Mouse (Mus musculus) adrenal gland, adult 8-10 months (tissue): ENCODE results near the gene Yipf1. TPM values are rescaled to one million over a fixed set of nuclear protein-coding genes. Genes with fewer than 3 reads are reported as not detected.
A peak's percentile ranks its signal among the peaks of the same experiment; 100 is the strongest.
"Not testable (repeated sequence)": the region's sequence is repeated elsewhere in the genome, so short reads cannot be mapped to it uniquely, and the experiment has no call there.

ENCODE experiments used
- DNase-seq: peaks from one replicate; pipeline ENCODE4 v3.0.0; 2022
- total RNA-seq, 4 experiments: library from RNA; stranded (reverse); gene quantifications; 2 replicates each; pipeline ENCODE4 v1.2.4; 2022

Gene Yipf1
- total RNA-seq, 4 experiments from 2014 or later: 54.4 to 81.5 (median 68.7) TPM

DNA sequence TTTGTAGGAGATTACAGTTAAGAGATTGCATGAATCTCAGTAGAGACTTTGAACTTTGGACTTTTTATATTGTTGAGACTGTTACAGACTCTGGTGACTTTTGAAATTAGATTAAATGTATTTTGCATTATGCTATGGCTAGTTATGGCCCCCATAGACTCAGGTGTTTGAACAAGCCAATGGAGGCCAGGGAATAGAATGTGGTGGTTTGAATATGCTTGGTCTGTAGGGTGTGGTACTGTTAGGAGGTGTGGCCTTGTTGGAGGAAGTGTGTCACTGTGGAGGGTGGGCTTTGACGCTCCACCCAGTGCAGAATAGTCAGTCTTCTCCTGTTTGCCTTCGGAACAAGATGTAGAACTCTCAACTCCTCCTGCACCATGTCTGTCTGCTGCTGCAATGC, 8.9 kb downstream of the Yipf1 start:
- DNase-seq: no peak

- DNase-seq: no peak
Observed at GRCm38 (mm10) chr4:107328530-107328929, 14.4 kb downstream of the Yipf1 start.

- no peak for DNase-seq
Observed at GRCm38 (mm10) chr4:107333514-107333913, 19.4 kb downstream of the Yipf1 start.

GRCm38 (mm10) chr4:107336356-107336755, 22.2 kb downstream of the Yipf1 start:
- no peak for DNase-seq

GRCm38 (mm10) chr4:107337455-107337854, 23.3 kb downstream of the Yipf1 start:
- no peak for DNase-seq

DNA sequence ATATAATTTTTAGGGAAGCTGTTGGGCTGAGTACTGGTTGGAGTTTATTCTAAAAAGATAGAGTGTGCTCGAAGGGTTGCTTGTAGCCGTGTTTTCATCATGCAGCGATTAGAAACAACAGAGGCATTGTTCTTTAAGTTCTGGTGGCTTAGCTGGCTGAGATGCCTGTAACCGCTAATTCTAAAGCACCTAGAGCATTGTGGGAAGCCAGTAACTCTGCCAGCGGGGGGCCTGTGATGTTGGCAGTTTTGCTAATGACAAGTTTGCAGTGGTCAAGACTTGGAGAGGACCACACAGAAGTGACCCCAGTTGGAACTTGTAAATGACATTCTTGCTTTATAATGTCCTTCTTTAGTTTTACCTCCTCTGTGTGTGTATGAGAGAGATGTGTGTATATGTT, 27.2 kb downstream of the Yipf1 start:
- no peak for DNase-seq

- DNase-seq: no peak
Observed at GRCm38 (mm10) chr4:107344612-107345011, 30.4 kb downstream of the Yipf1 start.

- DNase-seq: peak; percentile 44
Observed at GRCm38 (mm10) chr4:107347221-107347620, 33.1 kb downstream of the Yipf1 start.

- no peak for DNase-seq
Observed at GRCm38 (mm10) chr4:107348529-107349310, 34.6 kb downstream of the Yipf1 start.

- DNase-seq: no peak
Observed at GRCm38 (mm10) chr4:107349311-107350008, 35.3 kb downstream of the Yipf1 start.

GRCm38 (mm10) chr4:107351368-107351767, 37.2 kb downstream of the Yipf1 start:
- DNase-seq: no peak

DNA sequence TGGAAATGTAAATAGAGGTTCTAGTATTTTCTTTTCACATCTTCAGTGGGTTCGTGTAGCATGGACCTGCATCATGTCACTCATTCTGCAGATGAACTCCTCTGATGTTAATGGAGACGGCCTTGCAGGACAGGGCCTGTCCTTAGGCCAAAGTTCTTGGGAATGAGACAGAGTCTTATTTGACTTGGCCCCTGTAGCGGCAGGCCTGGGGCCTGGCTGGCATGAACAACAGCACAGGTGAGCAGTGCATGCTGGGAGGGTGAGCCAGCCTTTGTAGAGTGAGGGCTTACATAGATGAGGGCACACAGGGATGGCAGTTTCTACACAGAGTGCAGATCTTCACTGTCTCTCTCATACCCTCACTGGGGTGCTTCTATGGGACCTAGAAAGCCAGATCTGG, 39.4 kb downstream of the Yipf1 start:
- DNase-seq: no peak

- no peak for DNase-seq
Observed at GRCm38 (mm10) chr4:107354126-107354525, 40.0 kb downstream of the Yipf1 start.

- DNase-seq: no peak
Observed at GRCm38 (mm10) chr4:107354543-107354942, 40.4 kb downstream of the Yipf1 start.

DNA sequence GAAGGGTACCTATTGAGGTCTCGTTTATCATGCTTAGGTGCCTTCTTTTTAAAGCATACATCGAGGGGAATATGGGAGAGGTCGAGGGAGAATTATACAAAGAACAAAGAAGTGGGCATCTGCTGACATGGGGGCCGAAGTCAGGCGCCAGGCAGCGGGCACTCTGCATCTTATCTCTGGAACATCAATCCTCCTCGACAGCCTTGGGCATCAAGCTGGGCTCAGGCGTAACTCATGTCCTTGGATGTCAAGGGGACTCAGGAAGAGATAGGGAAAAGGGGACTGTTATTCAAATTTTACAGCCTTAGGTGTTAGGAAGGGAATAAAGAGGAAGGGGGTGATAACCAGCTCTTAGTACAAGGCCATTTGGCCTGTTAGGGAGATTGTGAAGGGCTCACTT, 43.0 kb downstream of the Yipf1 start:
- not testable (repeated sequence) for DNase-seq

- no peak for DNase-seq
Observed at GRCm38 (mm10) chr4:107358460-107358859, 44.3 kb downstream of the Yipf1 start.

DNA sequence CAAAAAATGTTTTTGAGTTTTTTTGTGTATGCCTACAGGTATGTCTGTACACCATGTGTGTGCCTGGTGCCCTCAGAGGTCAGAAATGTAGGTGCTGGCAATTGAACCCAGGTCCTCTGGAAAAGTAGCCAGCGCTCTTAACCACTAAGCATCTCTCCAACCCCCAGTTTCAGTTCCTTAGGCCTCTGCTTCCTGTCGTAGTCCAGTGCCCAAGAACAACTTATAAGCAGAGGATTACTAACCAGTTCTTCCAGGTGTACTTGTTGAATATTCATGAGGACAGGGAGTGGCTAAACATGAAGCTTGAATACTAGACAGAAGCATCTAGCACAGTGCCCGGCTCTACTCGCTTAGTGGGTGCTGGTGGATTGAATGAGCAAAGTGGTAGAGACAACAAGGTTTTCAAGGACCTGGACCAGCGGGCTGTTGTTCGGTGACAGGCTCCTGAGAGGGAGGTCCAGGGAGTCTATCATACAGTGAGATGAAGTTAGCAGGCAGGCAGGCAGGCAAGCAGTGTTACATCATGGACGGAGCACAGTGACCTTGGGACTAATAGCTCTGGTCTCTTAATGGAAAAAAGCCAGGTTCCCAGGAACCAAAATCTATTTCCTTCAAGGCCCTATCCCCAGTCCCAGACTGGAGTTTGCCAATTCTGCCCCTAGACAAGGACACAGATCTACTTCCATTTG, 46.4 kb downstream of the Yipf1 start:
- DNase-seq: no peak

- DNase-seq: peak; percentile 38
Observed at GRCm38 (mm10) chr4:107362755-107363154, 48.6 kb downstream of the Yipf1 start.

DNA sequence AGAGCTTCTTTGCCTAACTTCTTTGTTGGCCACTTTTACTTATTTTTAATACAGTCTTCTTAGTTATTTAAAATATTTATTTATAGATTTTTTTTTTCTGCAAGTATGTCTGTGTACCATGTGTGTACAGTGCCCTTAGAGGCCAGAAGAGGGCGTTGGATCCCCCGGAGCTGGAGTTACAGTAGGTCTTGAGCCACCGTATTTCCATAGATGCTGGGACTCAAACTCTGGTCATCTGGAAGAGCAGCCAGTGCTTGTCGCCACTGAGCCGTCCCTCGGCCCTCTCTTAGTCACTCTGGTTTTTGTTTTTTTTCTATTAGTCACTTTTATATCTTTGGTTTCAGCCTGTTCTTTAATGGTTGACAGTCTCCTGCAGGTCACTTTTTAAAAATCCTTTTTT, 49.4 kb downstream of the Yipf1 start:
- no peak for DNase-seq

DNA sequence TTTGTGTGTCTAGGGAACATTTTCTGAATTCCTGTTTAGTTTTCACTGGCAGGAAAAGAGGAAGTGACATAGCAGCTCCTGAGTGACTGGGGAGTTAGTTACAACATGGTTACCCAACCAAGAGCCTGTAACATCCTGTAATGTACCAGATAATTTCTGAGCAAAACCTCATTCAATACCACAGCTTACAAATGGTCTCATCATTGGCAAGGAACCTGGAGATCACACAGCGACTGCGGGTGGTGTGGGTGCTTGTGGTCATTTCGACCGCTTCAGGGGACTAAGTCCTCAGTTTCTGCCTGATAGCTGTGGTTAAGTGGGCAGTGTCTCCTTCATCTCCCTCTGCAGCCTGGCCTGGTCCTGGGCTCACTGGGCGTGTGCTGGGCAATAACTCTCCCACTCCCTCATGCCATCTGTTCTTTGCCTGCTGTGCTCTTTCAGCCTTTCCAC, 50.1 kb downstream of the Yipf1 start:
- DNase-seq: no peak

- DNase-seq: not testable (repeated sequence)
Observed at GRCm38 (mm10) chr4:107366408-107366807, 52.2 kb downstream of the Yipf1 start.

DNA sequence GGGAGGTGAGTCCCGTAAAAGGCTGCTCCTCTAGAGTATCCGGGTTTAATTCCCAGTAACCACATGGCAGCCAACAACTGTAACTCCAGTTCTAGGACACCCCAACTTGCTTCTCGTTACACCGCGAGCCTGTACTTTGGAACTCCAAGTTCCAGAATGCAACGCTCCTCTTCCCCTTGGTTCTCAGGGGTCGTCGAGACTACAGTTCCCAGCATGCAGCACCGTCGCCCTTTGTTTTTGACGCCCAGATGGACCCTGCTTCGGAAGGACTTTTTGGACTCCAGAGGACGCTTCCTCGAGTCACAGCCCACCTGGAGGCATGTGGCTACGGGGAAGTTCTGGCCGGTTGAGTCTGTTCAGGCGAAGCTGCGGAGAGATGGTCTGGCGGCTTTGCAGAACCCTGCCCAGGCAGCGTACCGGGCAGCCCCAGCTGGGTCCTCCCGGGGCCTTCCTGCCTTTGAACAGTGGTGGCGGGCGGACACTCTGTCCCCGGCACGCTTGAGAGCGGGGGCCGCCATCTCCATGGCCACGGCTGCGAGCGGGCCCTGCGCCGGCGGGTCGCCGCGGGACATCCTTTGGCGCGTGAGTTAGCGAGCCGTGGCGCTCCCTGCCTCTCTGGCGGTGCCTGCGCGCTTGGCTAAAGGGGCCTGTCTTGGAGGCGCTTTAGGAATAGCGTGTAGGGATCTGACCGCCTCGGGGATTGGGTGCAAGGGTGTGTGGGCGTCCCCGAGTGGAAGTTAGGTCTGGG, 53.6 kb downstream of the Yipf1 start, which contains the start of gene Ndc1:
TSS of gene Ndc1 (plus strand) at position 218 of the 748 bp plus-strand sequence.
- DNase-seq: peak; percentile 82
